19 mouse cellular contexts compared by ENCODE assay signal in genomic region chr17:15518766-15519165, GRCm38 (mm10). TPM values are rescaled to one million over a fixed set of nuclear protein-coding genes. Genes with fewer than 3 reads are reported as not detected.
DNase-seq lines count a peak whose midpoint lies in the region; ATAC-seq lines count a peak whose summit lies in the region.
"Had no signal": no experiment of that assay in that cellular context is flagged by ENCODE, and none has a peak within 500 bp of the region (broad histone marks: within the 10 kb centered on the region; RNA-seq: fewer than 3 reads in every experiment).

No protein-coding gene starts in this region.

- peak; percentile 87 for ATAC-seq in CD4-positive, CD25-positive, alpha-beta regulatory T cell, adult 4 months
- ATAC-seq: forebrain, embryonic 14.5 days; forebrain, embryonic 16.5 days had no signal

- peak; percentile 14 for DNase-seq in thymus, postnatal 0 days (ENCODE audit: low spot score)
- DNase-seq in thymus, postnatal 10 days (ENCODE audit: low spot score in 2 of 2) = no peak
- DNase-seq in induced T-regulatory cell, adult 2 months (ENCODE audit: low read depth) = peak; percentile 54
- peak; percentile 17 for DNase-seq in naive thymus-derived CD4-positive, alpha-beta T cell, adult 2 months (ENCODE audit: low read depth)
- DNase-seq in left cerebral cortex, postnatal 36 days (ENCODE audit: low spot score in 2 of 2) = no peak
- DNase-seq in left cerebral cortex, adult 8-10 months (ENCODE audit: low spot score in 2 of 2) = no peak
- no peak for DNase-seq in spleen, adult 18-20 months
- DNase-seq: adrenal gland, adult 8-10 months; adrenal gland, postnatal 14 days; adrenal gland, postnatal 36 days; B cell, adult 2 months; cerebellum, adult 11-12 months; cerebellum, adult 2 months; cerebellum, adult 9-10 months; cerebellum, postnatal 10 days; cerebellum, postnatal 25 days had no signal

- intact Hi-C loops in left cerebral cortex, postnatal 36 days (cut with DNase I) = no loop called here

RNA-seq across cellular contexts. Expression of gene Pdcd2, which starts 8.3 kb away (rescaled TPM):
- polyA plus RNA-seq in thymus, postnatal 0 days (2015; fragmentation: Nextera tagmentation; extraction: Ambion mirVana) = 82.9 and 94.9 TPM in 2 replicates
- 10 to 100 TPM; 17.1 to 36.0 TPM for polyA plus RNA-seq in CD4-positive, CD25-positive, alpha-beta regulatory T cell, adult 4 months (2017; shearing (Covaris generic))
- 10 to 100 TPM; 14.2 to 19.3 TPM for total RNA-seq in left cerebral cortex, postnatal 36 days (2021)
- total RNA-seq in left cerebral cortex, adult 8-10 months (2022) = 10 to 100 TPM; 14.9 to 28.9 (median 23.8) TPM

RNA-seq across cellular contexts. Expression of gene Tbp, which starts 19.1 kb away (rescaled TPM):
- polyA plus RNA-seq in thymus, postnatal 0 days (2015; fragmentation: Nextera tagmentation; extraction: Ambion mirVana) = 49.9 and 51.9 TPM in 2 replicates
- polyA plus RNA-seq in CD4-positive, CD25-positive, alpha-beta regulatory T cell, adult 4 months (2017; shearing (Covaris generic)) = 10 to 100 TPM; 49.0 to 56.6 TPM
- 10 to 100 TPM; 25.1 to 32.1 TPM for total RNA-seq in left cerebral cortex, postnatal 36 days (2021)
- 10 to 100 TPM; 29.9 to 36.9 (median 33.1) TPM for total RNA-seq in left cerebral cortex, adult 8-10 months (2022)

RNA-seq across cellular contexts. Expression of gene Psmb1, which starts 19.2 kb away (rescaled TPM):
- 334 and 336 TPM in 2 replicates for polyA plus RNA-seq in thymus, postnatal 0 days (2015; fragmentation: Nextera tagmentation; extraction: Ambion mirVana)
- polyA plus RNA-seq in CD4-positive, CD25-positive, alpha-beta regulatory T cell, adult 4 months (2017; shearing (Covaris generic)) = 100 to 1,000 TPM; 317 to 371 TPM
- 100 to 1,000 TPM; 122 to 128 TPM for total RNA-seq in left cerebral cortex, postnatal 36 days (2021)
- total RNA-seq in left cerebral cortex, adult 8-10 months (2022) = 100 to 1,000 TPM; 123 to 140 (median 133) TPM

RNA-seq across cellular contexts. Expression of gene Prdm9, which starts 45.4 kb away (rescaled TPM):
- polyA plus RNA-seq in thymus, postnatal 0 days (2015; fragmentation: Nextera tagmentation; extraction: Ambion mirVana) = 1.5 and 2.4 TPM in 2 replicates
- polyA plus RNA-seq in CD4-positive, CD25-positive, alpha-beta regulatory T cell, adult 4 months (2017; shearing (Covaris generic)) = 10 to 100 TPM in 1 of 2 experiments, 1 to 10 TPM in 1; 5.7 to 10.6 TPM
- total RNA-seq in left cerebral cortex, postnatal 36 days (2021) = 1 to 10 TPM; 1.5 to 3.9 TPM
- total RNA-seq in left cerebral cortex, adult 8-10 months (2022) = 1 to 10 TPM; 1.8 to 3.6 (median 2.9) TPM

Comparison
In these comparisons a context has a peak if more than half of its experiments do, and no peak if none do; other contexts are left out.
1. DNase-seq: peak in thymus, postnatal 0 days (single experiment), induced T-regulatory cell, adult 2 months (single experiment) and naive thymus-derived CD4-positive, alpha-beta T cell, adult 2 months (single experiment); none in thymus, postnatal 10 days (0 of 2), left cerebral cortex, postnatal 36 days (0 of 2), left cerebral cortex, adult 8-10 months (0 of 2) and spleen, adult 18-20 months (0 of 2).